Mouse (Mus musculus): ENCODE data around the gene Hipk1. TPM values are rescaled to one million over a fixed set of nuclear protein-coding genes. Genes with fewer than 3 reads are reported as not detected.
"Not testable (repeated sequence)": the region's sequence is repeated elsewhere in the genome, so short reads cannot be mapped to it uniquely, and the experiment has no call there.

Gene Hipk1
- polyA plus RNA-seq, 1 experiment from 2014 or later: 15.9 TPM

DNA sequence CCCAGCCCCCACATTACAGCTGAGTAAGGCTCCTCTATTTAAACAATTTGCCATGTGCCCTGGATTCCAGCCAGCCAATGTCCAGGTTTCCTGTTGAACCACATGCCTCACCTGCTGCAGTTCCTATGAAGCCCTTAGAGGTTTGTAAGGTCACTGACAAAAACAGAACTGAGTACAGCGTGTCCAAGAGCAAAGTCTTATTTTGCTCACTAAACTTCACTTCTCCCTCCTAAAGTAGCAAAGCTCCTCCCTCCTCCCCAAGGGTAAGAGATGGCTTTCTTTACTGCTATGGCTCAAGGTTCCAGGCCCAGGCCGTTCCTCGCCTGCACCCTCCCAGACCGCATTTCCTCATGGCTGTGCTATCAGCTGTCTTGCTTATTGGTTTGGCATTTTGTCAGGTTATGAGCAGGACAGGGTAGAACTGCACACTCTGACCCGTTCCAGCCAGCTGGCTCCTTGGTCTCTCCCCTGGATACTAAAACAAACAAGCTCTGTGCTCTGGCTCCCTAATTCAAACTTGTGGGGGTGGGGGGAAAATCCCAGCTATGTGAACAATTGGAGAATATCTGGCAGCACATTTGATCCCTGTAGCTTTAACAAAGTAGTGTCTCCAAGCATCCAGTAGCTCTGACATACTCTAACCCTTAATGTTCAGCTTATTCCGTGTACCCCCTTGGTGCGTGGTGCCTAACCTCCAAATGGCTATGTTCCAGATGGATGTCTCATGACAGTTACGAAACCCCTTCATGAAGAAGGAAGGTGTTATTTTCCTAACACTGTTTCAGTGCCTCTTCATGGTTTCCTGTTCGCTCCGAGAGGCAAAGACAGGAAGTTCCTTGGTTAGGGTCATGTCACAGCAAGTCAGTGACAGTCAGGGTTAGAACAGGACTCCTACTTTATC lies 10.5 kb upstream of the Hipk1 start:
- WGBS: 79% methylated on average over 10 of the region's 10 CpGs
- DNase-seq (ENCODE audit: low spot score, missing footprints) (no peak), ATAC-seq (ENCODE audit: low FRiP score) (no peak)
- H3K36me3 ChIP-seq (ENCODE audit: control insufficient read depth, insufficient read depth, low read length): peaks cover 9% of the 10 kb centered on the region
- H3K4me1 ChIP-seq (ENCODE audit: control insufficient read depth, insufficient read depth, low read length): no peaks in the 10 kb centered on the region
- no peak overlapping the region for H3K9ac ChIP-seq (ENCODE audit: low read length)
- no peak overlapping the region for H3K27ac ChIP-seq (ENCODE audit: low read depth, low read length)
- H3K4me3 ChIP-seq (ENCODE audit: low read depth, low read length): no peak overlapping the region
- no peak overlapping the region for H3K4me2 ChIP-seq
- H3K27me3 ChIP-seq (ENCODE audit: control insufficient read depth, insufficient read depth, low read length): no peaks in the 10 kb centered on the region
- no peaks in the 10 kb centered on the region for H3K9me3 ChIP-seq (ENCODE audit: control insufficient read depth, low read length)

DNA sequence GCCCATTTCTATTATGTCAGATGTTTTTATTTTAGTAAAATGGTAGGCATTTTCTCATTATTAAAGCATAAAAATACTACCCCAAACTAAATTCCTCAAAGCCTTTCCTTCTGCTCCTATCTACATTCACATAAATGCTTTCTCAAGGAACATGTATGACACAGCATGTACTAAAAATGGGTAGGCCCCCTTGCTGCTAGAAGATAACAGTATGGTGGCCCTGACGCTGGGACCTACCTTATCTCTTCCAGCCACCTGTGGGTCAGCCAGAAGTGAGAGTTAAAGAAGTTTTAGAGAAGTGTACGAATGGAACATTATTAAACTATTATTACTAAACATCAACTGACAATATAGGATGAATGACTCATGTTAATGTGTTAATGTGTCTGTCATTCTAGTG lies 8.1 kb upstream of the Hipk1 start:
- ATAC-seq (ENCODE audit: low FRiP score) (no peak), DNase-seq (ENCODE audit: low spot score, missing footprints) (no peak)
- Histone ChIP-seq H3K9ac (ENCODE audit: low read length) (no peak overlapping the region), H3K4me1 (ENCODE audit: control insufficient read depth, insufficient read depth, low read length) (no peaks in the 10 kb centered on the region), H3K9me3 (ENCODE audit: control insufficient read depth, low read length) (no peaks in the 10 kb centered on the region), H3K4me2 (no peak overlapping the region), H3K27ac (ENCODE audit: low read depth, low read length) (no peak overlapping the region), H3K27me3 (ENCODE audit: control insufficient read depth, insufficient read depth, low read length) (no peaks in the 10 kb centered on the region), H3K36me3 (ENCODE audit: control insufficient read depth, insufficient read depth, low read length) (peaks cover 7% of the 10 kb centered on the region; the same call in 1 of the 2 replicates), H3K4me3 (ENCODE audit: low read depth, low read length) (no peak overlapping the region)
- 82% methylated on average over 2 of the region's 2 CpGs for WGBS

DNA sequence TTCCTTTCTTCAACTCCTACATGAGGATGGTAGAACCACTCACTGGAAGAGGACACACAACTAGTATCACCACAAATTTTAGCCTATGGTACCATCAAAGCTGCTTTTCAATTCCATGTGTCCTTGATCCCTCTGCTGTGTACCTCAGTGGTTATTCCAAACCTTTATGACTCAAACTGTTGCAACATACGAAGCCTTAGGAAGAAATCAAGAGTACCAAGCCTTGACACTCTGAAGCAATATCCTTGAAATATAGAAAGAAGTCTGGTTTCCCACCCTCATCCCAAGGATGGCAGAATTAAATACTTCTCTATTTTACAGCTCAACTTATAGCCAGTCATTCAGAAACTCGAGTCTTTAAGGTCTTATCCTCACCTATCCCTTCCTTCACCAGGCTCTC lies 5.0 kb upstream of the Hipk1 start:
- DNase-seq (ENCODE audit: low spot score, missing footprints): no peak
- H3K36me3 ChIP-seq (ENCODE audit: control insufficient read depth, insufficient read depth, low read length): no peaks in the 10 kb centered on the region
- no peaks in the 10 kb centered on the region for H3K9me3 ChIP-seq (ENCODE audit: control insufficient read depth, low read length)
- 66% methylated on average over 2 of the region's 2 CpGs for WGBS
- H3K27me3 ChIP-seq (ENCODE audit: control insufficient read depth, insufficient read depth, low read length): no peaks in the 10 kb centered on the region
- H3K4me3 ChIP-seq (ENCODE audit: low read depth, low read length): no peak overlapping the region
- H3K9ac ChIP-seq (ENCODE audit: low read length): no peak overlapping the region
- no peak for ATAC-seq (ENCODE audit: low FRiP score)
- H3K4me2 ChIP-seq: no peak overlapping the region
- H3K27ac ChIP-seq (ENCODE audit: low read depth, low read length): no peak overlapping the region
- H3K4me1 ChIP-seq (ENCODE audit: control insufficient read depth, insufficient read depth, low read length): 0 out of 2 replicates have a peak, but pooled peaks cover 3% of the 10 kb centered on the region

DNA sequence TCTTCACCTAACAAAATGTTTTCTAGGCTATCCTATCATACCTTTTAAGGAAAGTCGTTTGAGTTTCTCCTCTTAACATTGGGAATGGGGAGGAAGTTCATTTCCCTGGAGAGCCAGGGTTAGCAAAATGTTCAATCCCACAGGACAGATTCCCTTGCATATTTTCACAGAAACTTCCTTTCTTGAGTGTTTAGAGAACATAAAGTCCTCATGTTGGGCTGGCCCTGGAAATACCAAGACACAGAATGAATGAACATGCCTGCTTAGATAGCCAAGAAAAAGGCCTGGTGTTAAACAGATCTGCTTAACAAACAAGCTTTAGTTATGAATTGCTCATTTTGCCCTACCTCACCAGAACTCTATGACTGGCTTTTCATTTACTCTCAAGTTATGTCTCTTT lies 1.2 kb upstream of the Hipk1 start:
- no peak for DNase-seq (ENCODE audit: low spot score, missing footprints)
- Histone ChIP-seq H3K27ac (ENCODE audit: low read depth, low read length) (no peak overlapping the region), H3K4me1 (ENCODE audit: control insufficient read depth, insufficient read depth, low read length) (peaks cover 9% of the 10 kb centered on the region), H3K36me3 (ENCODE audit: control insufficient read depth, insufficient read depth, low read length) (no peaks in the 10 kb centered on the region), H3K27me3 (ENCODE audit: control insufficient read depth, insufficient read depth, low read length) (no peaks in the 10 kb centered on the region), H3K9ac (ENCODE audit: low read length) (no peak overlapping the region), H3K4me2 (no peak overlapping the region), H3K4me3 (ENCODE audit: low read depth, low read length) (no peak overlapping the region), H3K9me3 (ENCODE audit: control insufficient read depth, low read length) (no peaks in the 10 kb centered on the region)
- ATAC-seq (ENCODE audit: low FRiP score): no peak
- WGBS: 74% methylated on average over 1 of the region's 1 CpGs

DNA sequence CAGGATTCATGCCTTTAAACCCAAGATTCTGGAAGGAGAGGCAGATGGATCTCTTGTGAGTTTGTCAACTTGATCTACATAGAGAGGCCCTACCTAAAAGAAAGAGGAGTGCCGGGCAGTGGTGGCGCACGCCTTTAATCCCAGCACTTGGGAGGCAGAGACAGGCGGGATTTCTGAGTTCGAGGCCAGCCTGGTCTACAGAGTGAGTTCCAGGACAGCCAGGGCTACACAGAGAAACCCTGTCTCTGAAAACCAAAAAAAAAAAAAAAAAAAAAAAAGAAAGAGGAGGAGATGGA lies 696 bp upstream of the Hipk1 start:
- not testable (repeated sequence) for H3K4me1 ChIP-seq (ENCODE audit: control insufficient read depth, insufficient read depth, low read length); H3K9ac ChIP-seq (ENCODE audit: low read length); H3K27ac ChIP-seq (ENCODE audit: low read depth, low read length); H3K9me3 ChIP-seq (ENCODE audit: control insufficient read depth, low read length); DNase-seq (ENCODE audit: low spot score, missing footprints); ATAC-seq (ENCODE audit: low FRiP score); H3K27me3 ChIP-seq (ENCODE audit: control insufficient read depth, insufficient read depth, low read length); H3K36me3 ChIP-seq (ENCODE audit: control insufficient read depth, insufficient read depth, low read length)
- peak overlapping the region; percentile 91; the same call in 1 of the 2 replicates for H3K4me3 ChIP-seq (ENCODE audit: low read depth, low read length)
- H3K4me2 ChIP-seq: peak overlapping the region; percentile 88; the same call in 1 of the 2 replicates
- 79% methylated on average over 5 of the region's 5 CpGs for WGBS

DNA sequence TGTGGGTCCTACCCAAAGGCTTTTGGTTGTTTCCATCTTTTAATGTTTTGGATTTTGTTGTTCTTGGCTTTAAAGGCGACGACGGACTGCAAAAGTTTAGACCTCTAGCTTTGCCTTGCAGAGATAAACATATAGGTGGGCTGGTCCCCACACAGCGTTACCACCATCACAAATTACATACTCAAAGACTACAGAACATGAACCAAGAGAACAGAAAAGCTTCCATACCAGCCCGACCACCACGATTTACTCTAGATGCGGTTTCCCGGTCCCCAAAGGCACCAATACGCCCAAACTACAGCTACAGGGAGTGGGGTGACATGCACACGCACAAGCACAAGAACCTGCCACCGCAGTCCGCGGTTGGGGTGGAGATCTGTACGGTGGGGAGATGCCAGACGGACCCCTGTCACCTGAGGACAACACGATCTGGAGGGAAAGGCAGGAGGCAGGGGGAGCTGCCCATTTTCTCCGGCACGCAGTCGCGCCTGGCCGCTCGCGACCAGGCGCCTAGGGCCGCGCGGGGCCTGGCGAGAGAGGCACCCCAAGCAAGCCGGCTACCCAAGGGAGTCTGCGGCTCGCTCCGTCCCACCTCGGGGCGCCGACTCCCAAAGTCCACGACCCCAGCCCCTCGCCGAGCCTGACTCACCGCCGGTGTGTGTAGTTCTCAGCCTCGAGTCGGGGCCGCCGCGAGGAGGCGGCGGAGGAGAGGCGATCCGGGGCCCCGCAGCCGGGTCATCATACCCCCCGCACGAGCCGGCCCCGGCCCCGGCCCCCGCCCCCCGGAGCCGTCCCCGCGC lies 817 bp downstream of the Hipk1 start:
- H3K9me3 ChIP-seq (ENCODE audit: control insufficient read depth, low read length): no peaks in the 10 kb centered on the region
- ATAC-seq (ENCODE audit: low FRiP score): peak; percentile 86
- H3K4me3 ChIP-seq (ENCODE audit: low read depth, low read length): peak overlapping the region; percentile 91
- H3K27me3 ChIP-seq (ENCODE audit: control insufficient read depth, insufficient read depth, low read length): no peaks in the 10 kb centered on the region
- no peaks in the 10 kb centered on the region for H3K36me3 ChIP-seq (ENCODE audit: control insufficient read depth, insufficient read depth, low read length)
- peak overlapping the region; percentile 91 for H3K9ac ChIP-seq (ENCODE audit: low read length)
- WGBS: under 1% methylated on average over 54 of the region's 61 CpGs
- H3K4me1 ChIP-seq (ENCODE audit: control insufficient read depth, insufficient read depth, low read length): peaks cover 9% of the 10 kb centered on the region
- peak; percentile 93 for DNase-seq (ENCODE audit: low spot score, missing footprints)
- H3K4me2 ChIP-seq: peak overlapping the region; percentile 88
- H3K27ac ChIP-seq (ENCODE audit: low read depth, low read length): peak overlapping the region; percentile 67

DNA sequence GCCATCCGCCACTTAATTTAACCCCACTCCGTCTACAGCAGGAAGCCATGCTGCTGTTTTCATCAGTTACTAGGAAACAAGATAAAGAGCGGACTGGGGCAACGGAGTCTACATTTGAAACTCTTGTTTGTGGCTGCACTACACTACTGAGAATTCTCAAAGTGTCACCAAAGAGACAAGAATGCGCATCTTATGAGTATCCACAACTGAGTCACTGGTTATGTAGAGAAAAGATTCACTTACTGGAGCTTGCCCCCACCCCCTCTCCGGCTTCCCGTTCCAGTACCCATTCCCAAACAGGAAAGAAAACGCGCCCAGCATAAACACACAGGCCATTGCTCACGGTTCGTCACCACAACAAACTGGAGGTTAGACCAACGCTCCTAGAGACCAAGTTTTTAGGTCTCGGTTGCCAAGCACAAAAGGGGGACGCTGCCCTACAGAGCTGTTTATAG lies 1.4 kb downstream of the Hipk1 start:
- ATAC-seq (ENCODE audit: low FRiP score) (no peak), DNase-seq (ENCODE audit: low spot score, missing footprints) (peak; percentile 91)
- no peaks in the 10 kb centered on the region for H3K36me3 ChIP-seq (ENCODE audit: control insufficient read depth, insufficient read depth, low read length)
- H3K27me3 ChIP-seq (ENCODE audit: control insufficient read depth, insufficient read depth, low read length): no peaks in the 10 kb centered on the region
- H3K27ac ChIP-seq (ENCODE audit: low read depth, low read length): no peak overlapping the region
- H3K9ac ChIP-seq (ENCODE audit: low read length): peak overlapping the region; percentile 91
- 4% methylated on average over 14 of the region's 14 CpGs for WGBS
- peak overlapping the region; percentile 88 for H3K4me2 ChIP-seq
- no peaks in the 10 kb centered on the region for H3K9me3 ChIP-seq (ENCODE audit: control insufficient read depth, low read length)
- H3K4me1 ChIP-seq (ENCODE audit: control insufficient read depth, insufficient read depth, low read length): peaks cover 9% of the 10 kb centered on the region
- H3K4me3 ChIP-seq (ENCODE audit: low read depth, low read length): peak overlapping the region; percentile 91

DNA sequence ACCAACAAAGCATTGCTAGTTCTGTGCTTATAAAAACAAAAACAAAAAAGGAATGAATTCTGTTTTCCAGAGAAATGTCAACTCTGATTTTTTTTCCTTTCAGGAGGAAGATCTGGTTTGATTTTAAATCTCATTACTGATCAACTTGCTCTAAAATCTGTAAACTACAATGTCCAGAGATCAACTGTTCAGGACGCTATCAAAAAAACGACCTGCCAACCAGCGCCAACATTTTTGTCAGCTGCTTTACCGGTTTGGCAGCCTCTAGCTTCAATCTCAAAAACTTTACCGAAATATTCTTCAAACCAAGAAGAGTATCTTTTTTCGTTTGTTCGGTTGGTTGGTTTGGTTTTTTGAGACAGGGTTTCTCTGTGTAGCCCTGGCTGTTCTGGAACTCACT lies 2.3 kb downstream of the Hipk1 start:
- Histone ChIP-seq H3K4me3 (ENCODE audit: low read depth, low read length) (no peak overlapping the region), H3K9me3 (ENCODE audit: control insufficient read depth, low read length) (no peaks in the 10 kb centered on the region), H3K27ac (ENCODE audit: low read depth, low read length) (no peak overlapping the region), H3K9ac (ENCODE audit: low read length) (no peak overlapping the region), H3K4me1 (ENCODE audit: control insufficient read depth, insufficient read depth, low read length) (peaks cover 9% of the 10 kb centered on the region), H3K4me2 (peak overlapping the region; percentile 88; the same call in 1 of the 2 replicates), H3K27me3 (ENCODE audit: control insufficient read depth, insufficient read depth, low read length) (no peaks in the 10 kb centered on the region), H3K36me3 (ENCODE audit: control insufficient read depth, insufficient read depth, low read length) (no peaks in the 10 kb centered on the region)
- ATAC-seq (ENCODE audit: low FRiP score) (no peak), DNase-seq (ENCODE audit: low spot score, missing footprints) (no peak)
- 88% methylated on average over 7 of the region's 7 CpGs for WGBS

DNA sequence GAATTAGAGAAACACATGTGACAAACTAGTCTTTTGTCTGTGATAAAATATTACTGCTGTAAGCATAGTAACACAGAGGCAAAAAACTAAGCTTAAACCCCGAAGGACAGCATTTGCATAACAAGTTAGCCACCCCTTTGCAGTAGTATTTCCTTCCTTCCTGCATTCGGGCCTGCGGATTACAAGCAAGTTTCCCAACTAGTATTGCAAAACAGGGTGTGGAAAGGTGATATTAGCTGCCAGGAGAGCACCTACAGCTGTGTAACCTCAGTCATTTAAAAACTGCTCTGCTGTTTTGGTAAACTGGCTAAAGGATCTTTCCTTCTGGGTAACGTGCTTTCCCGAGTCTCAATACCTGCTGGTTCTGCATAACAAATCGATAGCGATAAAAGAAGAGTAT lies 4.1 kb downstream of the Hipk1 start:
- DNase-seq (ENCODE audit: low spot score, missing footprints): no peak
- no peaks in the 10 kb centered on the region for H3K27me3 ChIP-seq (ENCODE audit: control insufficient read depth, insufficient read depth, low read length)
- no peak overlapping the region for H3K9ac ChIP-seq (ENCODE audit: low read length)
- WGBS: 63% methylated on average over 7 of the region's 7 CpGs
- peaks cover 9% of the 10 kb centered on the region for H3K4me1 ChIP-seq (ENCODE audit: control insufficient read depth, insufficient read depth, low read length)
- H3K4me3 ChIP-seq (ENCODE audit: low read depth, low read length): no peak overlapping the region
- no peak for ATAC-seq (ENCODE audit: low FRiP score)
- no peak overlapping the region for H3K27ac ChIP-seq (ENCODE audit: low read depth, low read length)
- no peak overlapping the region for H3K4me2 ChIP-seq
- no peaks in the 10 kb centered on the region for H3K9me3 ChIP-seq (ENCODE audit: control insufficient read depth, low read length)
- no peaks in the 10 kb centered on the region for H3K36me3 ChIP-seq (ENCODE audit: control insufficient read depth, insufficient read depth, low read length)
